19 mouse cellular contexts compared by ENCODE assay signal in the genomic region with DNA sequence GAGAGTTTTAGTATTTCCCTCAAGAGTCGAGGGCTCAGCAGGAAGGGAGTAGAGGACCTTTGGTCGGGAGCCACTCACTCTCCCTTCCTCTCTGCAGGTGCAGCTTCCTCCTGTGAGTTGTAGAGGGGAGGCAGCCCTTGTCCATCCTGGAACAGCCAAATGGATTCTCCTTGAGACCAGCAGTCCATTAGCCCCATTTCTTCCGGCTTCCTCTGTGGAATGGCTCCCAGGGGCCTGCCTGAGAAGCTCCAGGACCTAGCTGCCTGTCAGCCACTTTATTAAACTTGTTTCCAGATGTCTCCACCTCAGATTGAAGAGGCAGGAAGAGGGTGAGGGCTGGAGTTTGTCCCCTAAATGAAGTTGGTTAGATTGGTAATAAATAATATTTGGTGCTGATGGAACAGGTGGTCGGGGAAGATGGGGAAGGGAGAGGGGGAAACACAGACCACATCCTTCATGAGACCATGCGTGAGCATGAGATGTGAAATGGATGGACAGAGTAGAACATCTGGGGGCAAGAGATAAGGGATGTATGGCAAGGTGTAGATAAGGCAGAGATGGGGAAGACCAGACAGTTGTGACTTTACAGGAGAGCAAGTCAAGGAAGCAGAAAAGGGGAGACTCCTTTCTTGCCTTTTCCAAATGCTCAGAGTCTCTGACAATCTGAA. TPM values are rescaled to one million over a fixed set of nuclear protein-coding genes. Genes with fewer than 3 reads are reported as not detected.
A peak's percentile ranks its signal among the peaks of the same experiment; 100 is the strongest.
DNase-seq lines count a peak whose midpoint lies in the region; ATAC-seq and TF ChIP-seq lines count a peak whose summit lies in the region.
"Had no signal": no experiment of that assay in that cellular context is flagged by ENCODE, and none has a peak within 500 bp of the region (broad histone marks: within the 10 kb centered on the region; RNA-seq: fewer than 3 reads in every experiment).

No protein-coding gene starts in this region.

- DNase-seq in heart, adult 18-20 months = peak; percentile 10 to 67
- DNase-seq in heart, postnatal 36 days = no peak
- peak; percentile 53 for DNase-seq in heart, embryonic 10.5 days (ENCODE audit: low spot score)
- peak; percentile 44 for DNase-seq in limb, embryonic 11.5 days (ENCODE audit: low spot score)
- DNase-seq in liver, postnatal 0 days = peak; percentile 16
- DNase-seq in gastrocnemius, postnatal 14 days = no peak
- no peak for DNase-seq in natural killer cell, adult 2 months (ENCODE audit: low spot score in 2 of 2)
- DNase-seq in urinary bladder, postnatal 14 days (ENCODE audit: low spot score) = no peak
- DNase-seq: adrenal gland, adult 8-10 months; kidney, adult 2 months; kidney, postnatal 36 days; layer of hippocampus, postnatal 36 days; left cerebral cortex, postnatal 4 days; lung, postnatal 14 days had no signal

- 65% methylated on average over 5 of the region's 5 CpGs for WGBS in heart, embryonic 10.5 days
- WGBS in limb, embryonic 11.5 days = 44% methylated on average over 5 of the region's 5 CpGs
- WGBS in liver, postnatal 0 days (ENCODE audit: insufficient replicate concordance) = 33% methylated on average over 5 of the region's 5 CpGs

- H3K4me2 ChIP-seq in limb, embryonic 11.5 days (ENCODE audit: low read depth, severe bottlenecking) = no peak overlapping the region
- peak overlapping the region; percentile 42 for H3K4me2 ChIP-seq in liver, postnatal 0 days (ENCODE audit: low read depth, low read length)
- H3K4me2 ChIP-seq: hindbrain, embryonic 13.5 days; midbrain, embryonic 13.5 days had no signal

- 0 out of 2 replicates have a peak overlapping the region, but pooled peaks have one; percentile 17 for H3K27ac ChIP-seq in heart, embryonic 10.5 days
- no peak overlapping the region; the same call in 1 of the 2 replicates for H3K27ac ChIP-seq in limb, embryonic 11.5 days (replicated peaks; ENCODE audit: low read depth, low read length)
- peak overlapping the region; percentile 67 for H3K27ac ChIP-seq in liver, postnatal 0 days (ENCODE audit: low read depth)
- H3K27ac ChIP-seq: hindbrain, embryonic 13.5 days; midbrain, embryonic 13.5 days had no signal

- no peak for TF ChIP-seq CTCF in liver, postnatal 0 days (IDR thresholded peaks at IDR 0.05; ENCODE audit: low read depth)

- no peaks in the 10 kb centered on the region for H3K9me3 ChIP-seq in heart, embryonic 10.5 days
- no peaks in the 10 kb centered on the region for H3K9me3 ChIP-seq in limb, embryonic 11.5 days (ENCODE audit: control insufficient read depth, low read length)
- H3K9me3 ChIP-seq in liver, postnatal 0 days (ENCODE audit: low read length) = no peaks in the 10 kb centered on the region
- H3K9me3 ChIP-seq: hindbrain, embryonic 13.5 days; midbrain, embryonic 13.5 days had no signal

- peaks cover 16% of the 10 kb centered on the region for H3K4me1 ChIP-seq in heart, embryonic 10.5 days
- H3K4me1 ChIP-seq in limb, embryonic 11.5 days (ENCODE audit: control insufficient read depth, insufficient read depth, low read length) = no peaks in the 10 kb centered on the region
- peaks cover 19% of the 10 kb centered on the region for H3K4me1 ChIP-seq in liver, postnatal 0 days (ENCODE audit: insufficient read depth)
- H3K4me1 ChIP-seq: hindbrain, embryonic 13.5 days; midbrain, embryonic 13.5 days had no signal

- ATAC-seq in limb, embryonic 11.5 days (ENCODE audit: insufficient number of reproducible peaks, low FRiP score, low TSS enrichment, low read depth) = peak; percentile 54; the same call in 1 of the 2 replicates
- peak; percentile 100 for ATAC-seq in liver, postnatal 0 days
- ATAC-seq: midbrain, embryonic 13.5 days had no signal

- H3K36me3 ChIP-seq in heart, embryonic 10.5 days = no peaks in the 10 kb centered on the region
- no peaks in the 10 kb centered on the region for H3K36me3 ChIP-seq in limb, embryonic 11.5 days (ENCODE audit: control insufficient read depth, insufficient read depth, low read length)
- no peaks in the 10 kb centered on the region for H3K36me3 ChIP-seq in liver, postnatal 0 days (replicated peaks; ENCODE audit: insufficient read depth, low read length)
- H3K36me3 ChIP-seq: hindbrain, embryonic 13.5 days; midbrain, embryonic 13.5 days had no signal

- peak; percentile 98 for TF ChIP-seq EP300 in liver, postnatal 0 days (IDR thresholded peaks at IDR 0.05; ENCODE audit: low read depth)

- intact Hi-C loops in heart, postnatal 36 days (cut with DNase I) = loop anchor here (1.0 to 5.0 kb wide), 2 partner anchors 115 to 197 kb away; no protein-coding TSS in a partner anchor
- intact Hi-C loops in gastrocnemius, postnatal 14 days (cut with DNase I; ENCODE audit: low total_unique reads) = no loop called here

- H3K4me3 ChIP-seq in heart, embryonic 10.5 days = no peak overlapping the region
- H3K4me3 ChIP-seq in limb, embryonic 11.5 days (ENCODE audit: low read depth, low read length) = no peak overlapping the region
- H3K4me3 ChIP-seq in liver, postnatal 0 days (ENCODE audit: low read depth, low read length) = no peak overlapping the region
- H3K4me3 ChIP-seq: hindbrain, embryonic 13.5 days; midbrain, embryonic 13.5 days had no signal

- no peak overlapping the region for H3K9ac ChIP-seq in limb, embryonic 11.5 days (ENCODE audit: low read length)
- H3K9ac ChIP-seq in liver, postnatal 0 days (replicated peaks) = peak overlapping the region; percentile 44
- H3K9ac ChIP-seq: hindbrain, embryonic 13.5 days; midbrain, embryonic 13.5 days had no signal

- no peaks in the 10 kb centered on the region for H3K27me3 ChIP-seq in heart, embryonic 10.5 days (ENCODE audit: insufficient read depth, poor library complexity, severe bottlenecking)
- no peaks in the 10 kb centered on the region for H3K27me3 ChIP-seq in limb, embryonic 11.5 days (ENCODE audit: control insufficient read depth, insufficient read depth, low read length)
- no peaks in the 10 kb centered on the region for H3K27me3 ChIP-seq in liver, postnatal 0 days (ENCODE audit: insufficient read depth, low read length)
- H3K27me3 ChIP-seq: hindbrain, embryonic 13.5 days; midbrain, embryonic 13.5 days had no signal

RNA-seq across cellular contexts. Expression of a gene that starts 56.7 kb away (rescaled TPM):
- not detected for total RNA-seq in heart, adult 18-20 months (2021)
- total RNA-seq in heart, postnatal 36 days (2021) = not detected
- not detected in 2 replicates for polyA plus RNA-seq in heart, embryonic 10.5 days (2016; fragmentation: Nextera tagmentation; extraction: Ambion mirVana)
- polyA plus RNA-seq in limb, embryonic 11.5 days (2014; fragmentation: Nextera tagmentation; extraction: Ambion mirVana) = not detected in 2 replicates
- polyA plus RNA-seq in liver, postnatal 0 days (2015; fragmentation: Nextera tagmentation; extraction: Ambion mirVana) = not detected in 2 replicates
- not detected for total RNA-seq in gastrocnemius, postnatal 14 days (2021)
- total RNA-seq: adrenal gland, adult 8-10 months; layer of hippocampus, postnatal 36 days; left cerebral cortex, postnatal 4 days had no signal
- polyA plus RNA-seq: cortical plate, adult 2 months; hindbrain, embryonic 13.5 days; midbrain, embryonic 13.5 days; stomach, embryonic 16.5 days; urinary bladder, adult 2 months had no signal

Comparison
In these comparisons a context has a peak if more than half of its experiments do, and no peak if none do; other contexts are left out.
1. DNase-seq: peak in heart, adult 18-20 months (2 of 2), heart, embryonic 10.5 days (single experiment), limb, embryonic 11.5 days (single experiment) and liver, postnatal 0 days (single experiment); none in heart, postnatal 36 days (0 of 2), gastrocnemius, postnatal 14 days (single experiment), natural killer cell, adult 2 months (0 of 2) and urinary bladder, postnatal 14 days (single experiment).